9 mouse cellular contexts compared by ENCODE assay signal in the genomic region with DNA sequence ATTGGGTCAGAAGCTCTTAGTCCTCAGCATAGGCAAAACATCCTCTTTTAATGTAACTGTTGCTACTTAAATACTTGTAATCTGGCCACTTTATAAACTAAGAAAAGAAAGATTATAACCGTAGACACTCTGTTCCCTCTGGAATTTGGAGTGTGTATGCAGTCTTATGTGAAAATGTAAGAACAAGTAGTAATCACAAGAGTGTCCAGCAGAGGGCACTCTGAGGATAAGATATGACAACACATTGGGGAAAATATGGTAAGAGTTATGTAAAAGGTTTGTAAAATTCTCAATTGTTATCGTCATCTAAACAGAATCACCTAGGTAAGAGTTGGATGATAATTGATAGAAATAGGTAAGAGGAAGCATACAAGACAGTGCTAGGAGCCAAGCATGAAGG.
DNase-seq lines count a peak whose midpoint lies in the region; ATAC-seq and TF ChIP-seq lines count a peak whose summit lies in the region.
"Had no signal": no experiment of that assay in that cellular context is flagged by ENCODE, and none has a peak within 500 bp of the region (broad histone marks: within the 10 kb centered on the region; RNA-seq: fewer than 3 reads in every experiment).

No protein-coding gene starts in this region.

- 19% methylated on average over 2 of the region's 2 CpGs for WGBS in forebrain, embryonic 16.5 days
- whole genome bisulfite sequencing in limb, embryonic 10.5 days, result 35% methylated on average over 2 of the region's 2 CpGs
- 36% methylated on average over 2 of the region's 2 CpGs for WGBS in neural tube, embryonic 12.5 days

- DNase-seq in 3134 (ENCODE audit: extremely low read depth, insufficient read length, low spot score) (peak; percentile 13), G1E (ENCODE audit: low spot score) (peak; percentile 1)
- peak; percentile 26 for DNase-seq in cerebellum, adult 11-12 months
- peak; percentile 57 to 78 for DNase-seq in kidney, adult 8-10 months
- DNase-seq in limb, embryonic 10.5 days (ENCODE audit: low spot score), result peak; percentile 43
- peak; percentile 42 to 51 for DNase-seq in urinary bladder, postnatal 36 days (ENCODE audit: low spot score in 2 of 2)

- TF ChIP-seq CTCF in G1E (IDR thresholded peaks at IDR 0.05; ENCODE audit: low read depth, low read length), result no peak

- H3K4me1 ChIP-seq in G1E (ENCODE audit: insufficient read depth, low read depth, low read length), result no peaks in the 10 kb centered on the region
- H3K4me1 ChIP-seq in forebrain, embryonic 16.5 days (replicated peaks; ENCODE audit: control insufficient read depth, insufficient read depth, low read length), result no peaks in the 10 kb centered on the region
- H3K4me1 ChIP-seq in limb, embryonic 10.5 days, result no peaks in the 10 kb centered on the region
- no peaks in the 10 kb centered on the region for H3K4me1 ChIP-seq in neural tube, embryonic 12.5 days

- no peaks in the 10 kb centered on the region for H3K36me3 ChIP-seq in G1E (replicated peaks)
- no peaks in the 10 kb centered on the region for H3K36me3 ChIP-seq in forebrain, embryonic 16.5 days (ENCODE audit: control insufficient read depth, insufficient read depth)
- no peaks in the 10 kb centered on the region for H3K36me3 ChIP-seq in limb, embryonic 10.5 days
- no peaks in the 10 kb centered on the region for H3K36me3 ChIP-seq in neural tube, embryonic 12.5 days

- no peaks in the 10 kb centered on the region for H3K9me3 ChIP-seq in G1E (replicated peaks)
- H3K9me3 ChIP-seq in forebrain, embryonic 16.5 days (ENCODE audit: control insufficient read depth, low read length), result no peaks in the 10 kb centered on the region
- H3K9me3 ChIP-seq in limb, embryonic 10.5 days (replicated peaks), result no peaks in the 10 kb centered on the region
- no peaks in the 10 kb centered on the region for H3K9me3 ChIP-seq in neural tube, embryonic 12.5 days

- H3K9ac ChIP-seq in forebrain, embryonic 16.5 days (replicated peaks; ENCODE audit: low read depth, low read length), result no peak overlapping the region
- no peak overlapping the region for H3K9ac ChIP-seq in neural tube, embryonic 12.5 days

- H3K27ac ChIP-seq in forebrain, embryonic 16.5 days (ENCODE audit: low read length), result no peak overlapping the region
- H3K27ac ChIP-seq in limb, embryonic 10.5 days, result no peak overlapping the region
- H3K27ac ChIP-seq in neural tube, embryonic 12.5 days, result no peak overlapping the region

- H3K27me3 ChIP-seq in G1E (ENCODE audit: insufficient read depth, low read length), result peaks cover 7% of the 10 kb centered on the region; the same call in 1 of the 2 replicates
- no peaks in the 10 kb centered on the region for H3K27me3 ChIP-seq in forebrain, embryonic 16.5 days (replicated peaks; ENCODE audit: control insufficient read depth, insufficient read depth, low read length)
- no peaks in the 10 kb centered on the region for H3K27me3 ChIP-seq in limb, embryonic 10.5 days (ENCODE audit: low read depth, poor library complexity, severe bottlenecking)
- H3K27me3 ChIP-seq in neural tube, embryonic 12.5 days (replicated peaks), result no peaks in the 10 kb centered on the region

- no peak for ATAC-seq in G1E (ENCODE audit: extremely low read depth, insufficient number of reproducible peaks, low FRiP score, poor library complexity, severe bottlenecking)
- peak; percentile 68 for ATAC-seq in forebrain, embryonic 16.5 days
- peak; percentile 53; the same call in 1 of the 2 replicates for ATAC-seq in neural tube, embryonic 12.5 days (ENCODE audit: low FRiP score, low read depth)

- no peak overlapping the region for H3K4me2 ChIP-seq in forebrain, embryonic 16.5 days (ENCODE audit: low read length)
- no peak overlapping the region for H3K4me2 ChIP-seq in neural tube, embryonic 12.5 days (replicated peaks)

- no peak overlapping the region for H3K4me3 ChIP-seq in G1E (ENCODE audit: low read depth, low read length)
- H3K4me3 ChIP-seq in forebrain, embryonic 16.5 days (replicated peaks; ENCODE audit: low read length), result no peak overlapping the region
- H3K4me3 ChIP-seq in limb, embryonic 10.5 days, result no peak overlapping the region
- H3K4me3 ChIP-seq in neural tube, embryonic 12.5 days, result no peak overlapping the region
- H3K4me3 ChIP-seq: erythroblast, embryonic 14.5 days had no signal

Comparison
In these comparisons a context has a peak if more than half of its experiments do, and no peak if none do; other contexts are left out.
1. DNase-seq: peak in every context shown above with its lines; median percentile 68 in kidney, adult 8-10 months; 46 in urinary bladder, postnatal 36 days; 43 in limb, embryonic 10.5 days; 26 in cerebellum, adult 11-12 months; 13 in 3134; 1 in G1E.